Mouse (Mus musculus) E14TG2a.4 (cell line): ENCODE data around the gene Cdkl4.
"Not testable (repeated sequence)": the region's sequence is repeated elsewhere in the genome, so short reads cannot be mapped to it uniquely, and the experiment has no call there.

Source experiments
- CTCF ChIP-seq: conservative IDR thresholded peaks from 2 replicates; pipeline ENCODE4 v1.5.1; 2014; ENCODE audit warnings: low read length
- NANOG ChIP-seq: IDR thresholded peaks from 2 replicates; pipeline ENCODE4 v1.6.1; 2014; ENCODE audit warnings: borderline replicate concordance, low read length, mixed read lengths

GRCm38 (mm10) chr17:80569718-80570117 lies 7.9 kb downstream of the Cdkl4 start:
- not testable (repeated sequence) for TF ChIP-seq CTCF, NANOG
